Mouse (Mus musculus) embryonic facial prominence, embryonic 11.5 days (tissue): ENCODE results near the gene Ankmy1. TPM values are rescaled to one million over a fixed set of nuclear protein-coding genes. Genes with fewer than 3 reads are reported as not detected.

Experiments
- ATAC-seq: fragments of 200-750 bp; cut with Nextera tagmentation; replicated peaks from 2 replicates; pipeline ENCODE4 v1.8.0; 2017; ENCODE audit warnings: low read depth; ENCODE audit not compliant: insufficient number of reproducible peaks, low FRiP score, low TSS enrichment
- DNase-seq: peaks from one replicate; pipeline ENCODE4 v3.0.0-alpha.2; 2015; ENCODE audit warnings: low spot score
- H3K27ac ChIP-seq: fragments of 300-500 bp; sonication (generic); replicated peaks from 2 replicates; pipeline ENCODE4 v1.5.1; 2014; ENCODE audit warnings: mild to moderate bottlenecking, low read depth, low read length, control low read depth
- H3K27me3 ChIP-seq: fragments of 300-500 bp; sonication (generic); 2 replicates; pipeline ENCODE4 v1.6.1; 2014; ENCODE audit warnings: mild to moderate bottlenecking, low read length, moderate library complexity, mixed read lengths; ENCODE audit not compliant: control insufficient read depth, insufficient read depth
- H3K36me3 ChIP-seq: fragments of 300-500 bp; sonication (generic); replicated peaks from 2 replicates; pipeline ENCODE4 v1.6.1; 2014; ENCODE audit warnings: low read depth, mild to moderate bottlenecking, low read length, moderate library complexity, mixed read lengths; ENCODE audit not compliant: control insufficient read depth, insufficient read depth
- H3K4me1 ChIP-seq: fragments of 300-500 bp; sonication (generic); 2 replicates; pipeline ENCODE4 v1.6.1; 2014; ENCODE audit warnings: low read length, mixed read lengths; ENCODE audit not compliant: control insufficient read depth, insufficient read depth
- H3K4me2 ChIP-seq: fragments of 300-500 bp; sonication (generic); 2 replicates; pipeline ENCODE4 v1.6.1; 2014; ENCODE audit warnings: low read depth, mild to moderate bottlenecking, control low read depth, low read length, moderate library complexity
- H3K4me3 ChIP-seq: fragments of 300-500 bp; sonication (generic); 2 replicates; pipeline ENCODE4 v1.5.1; 2014; ENCODE audit warnings: low read depth, low read length, control low read depth
- H3K9ac ChIP-seq: fragments of 300-500 bp; sonication (generic); replicated peaks from 2 replicates; pipeline ENCODE4 v1.6.1; 2014; ENCODE audit warnings: mild to moderate bottlenecking, control low read depth, low read length
- H3K9me3 ChIP-seq: fragments of 300-500 bp; sonication (generic); replicated peaks from 2 replicates; pipeline ENCODE4 v1.6.1; 2016; ENCODE audit warnings: mild to moderate bottlenecking, low read length, inconsistent platforms, mixed read lengths; ENCODE audit not compliant: control insufficient read depth
- WGBS: fragments of 180-500 bp; shearing (Covaris S2); extraction: QIAGEN DNeasy Blood & Tissue Kit; methylation state at CpG from one replicate; pipeline ENCODE4 v1.1.7; 2014; 5-methylcytosine and 5-hydroxymethylcytosine counted together
- polyA plus RNA-seq: library from polyadenylated mRNA; unstranded; fragments of >200 nt; fragmentation: Nextera tagmentation; extraction: Ambion mirVana; gene quantifications from 2 replicates; pipeline ENCODE4 v1.2.1, GENCODE M21; 2014

The Ankmy1 gene
- polyA plus RNA-seq, 1 experiment from 2014 or later, result 0.67 TPM

GRCm38 (mm10) chr1:92839211-92839610 is 63.5 kb downstream of the Ankmy1 start:
- DNase-seq (no peak), ATAC-seq (no peak)
- WGBS, result 75% methylated on average over 7 of the region's 7 CpGs
- Histone ChIP-seq H3K4me2 (no peak overlapping the region), H3K27ac (no peak overlapping the region), H3K9me3 (no peaks in the 10 kb centered on the region), H3K4me3 (no peak overlapping the region), H3K4me1 (no peaks in the 10 kb centered on the region), H3K36me3 (no peaks in the 10 kb centered on the region), H3K27me3 (no peaks in the 10 kb centered on the region), H3K9ac (no peak overlapping the region)

DNA sequence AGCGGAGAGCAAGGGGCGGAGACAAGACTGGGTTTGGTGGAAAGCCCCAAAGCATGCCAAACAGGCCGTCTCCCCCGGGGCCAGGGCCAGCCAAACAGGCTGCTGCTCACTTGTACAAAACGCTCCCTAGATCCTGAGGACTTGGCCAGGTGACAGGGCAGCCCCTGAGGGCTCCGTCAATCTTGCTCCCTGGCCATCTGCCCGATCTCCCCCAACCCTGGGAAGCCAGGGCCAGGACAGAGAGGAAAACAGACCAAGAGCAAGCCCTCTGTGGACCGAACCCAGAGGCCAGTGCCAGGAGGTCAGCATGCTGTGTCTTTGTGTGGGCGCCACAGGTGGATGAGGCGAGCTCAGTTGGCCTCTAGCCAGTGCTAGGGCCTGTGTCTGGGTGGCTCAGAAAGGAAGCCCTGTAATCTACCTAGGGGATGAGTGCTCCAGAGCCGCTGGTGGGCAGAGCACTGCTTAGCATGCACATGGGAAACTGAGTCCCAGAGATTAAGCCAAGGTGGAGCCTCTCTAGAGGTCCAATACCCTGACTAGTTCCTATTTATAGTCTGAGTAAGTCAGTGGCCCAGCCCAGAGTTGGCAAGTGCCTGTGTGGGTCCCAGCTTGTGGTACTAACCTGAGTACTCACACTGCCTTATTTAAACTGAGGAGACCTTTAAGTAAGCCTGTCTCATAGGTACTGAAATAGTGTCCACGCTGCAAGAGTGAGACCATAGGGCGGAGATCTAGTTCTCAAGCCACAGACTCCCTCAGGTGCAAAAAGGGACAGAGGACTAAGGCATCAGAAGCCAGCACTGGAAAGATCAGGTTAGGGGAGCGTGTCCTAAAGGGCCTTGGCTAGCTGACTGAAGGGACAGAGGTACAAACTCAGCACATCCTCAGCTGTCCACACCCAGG is 64.5 kb downstream of the Ankmy1 start:
- ATAC-seq (no peak), DNase-seq (no peak)
- H3K27ac ChIP-seq, result no peak overlapping the region
- peaks cover under 1% of the 10 kb centered on the region; the same call in 1 of the 2 replicates for H3K4me1 ChIP-seq
- no peak overlapping the region for H3K4me3 ChIP-seq
- no peak overlapping the region for H3K4me2 ChIP-seq
- H3K9ac ChIP-seq, result no peak overlapping the region
- H3K36me3 ChIP-seq, result no peaks in the 10 kb centered on the region
- no peaks in the 10 kb centered on the region for H3K27me3 ChIP-seq
- H3K9me3 ChIP-seq, result no peaks in the 10 kb centered on the region
- 74% methylated on average over 14 of the region's 14 CpGs for WGBS

- Histone ChIP-seq H3K4me1 (peaks cover 5% of the 10 kb centered on the region), H3K27ac (no peak overlapping the region), H3K4me3 (no peak overlapping the region), H3K36me3 (no peaks in the 10 kb centered on the region), H3K9ac (no peak overlapping the region), H3K9me3 (no peaks in the 10 kb centered on the region), H3K27me3 (no peaks in the 10 kb centered on the region), H3K4me2 (no peak overlapping the region; the same call in 1 of the 2 replicates)
- ATAC-seq (peak; percentile 7; the same call in 1 of the 2 replicates), DNase-seq (peak; percentile 92)
- WGBS, result 69% methylated on average over 7 of the region's 7 CpGs
Measured at GRCm38 (mm10) chr1:92833987-92834706, 68.6 kb downstream of the Ankmy1 start.

DNA sequence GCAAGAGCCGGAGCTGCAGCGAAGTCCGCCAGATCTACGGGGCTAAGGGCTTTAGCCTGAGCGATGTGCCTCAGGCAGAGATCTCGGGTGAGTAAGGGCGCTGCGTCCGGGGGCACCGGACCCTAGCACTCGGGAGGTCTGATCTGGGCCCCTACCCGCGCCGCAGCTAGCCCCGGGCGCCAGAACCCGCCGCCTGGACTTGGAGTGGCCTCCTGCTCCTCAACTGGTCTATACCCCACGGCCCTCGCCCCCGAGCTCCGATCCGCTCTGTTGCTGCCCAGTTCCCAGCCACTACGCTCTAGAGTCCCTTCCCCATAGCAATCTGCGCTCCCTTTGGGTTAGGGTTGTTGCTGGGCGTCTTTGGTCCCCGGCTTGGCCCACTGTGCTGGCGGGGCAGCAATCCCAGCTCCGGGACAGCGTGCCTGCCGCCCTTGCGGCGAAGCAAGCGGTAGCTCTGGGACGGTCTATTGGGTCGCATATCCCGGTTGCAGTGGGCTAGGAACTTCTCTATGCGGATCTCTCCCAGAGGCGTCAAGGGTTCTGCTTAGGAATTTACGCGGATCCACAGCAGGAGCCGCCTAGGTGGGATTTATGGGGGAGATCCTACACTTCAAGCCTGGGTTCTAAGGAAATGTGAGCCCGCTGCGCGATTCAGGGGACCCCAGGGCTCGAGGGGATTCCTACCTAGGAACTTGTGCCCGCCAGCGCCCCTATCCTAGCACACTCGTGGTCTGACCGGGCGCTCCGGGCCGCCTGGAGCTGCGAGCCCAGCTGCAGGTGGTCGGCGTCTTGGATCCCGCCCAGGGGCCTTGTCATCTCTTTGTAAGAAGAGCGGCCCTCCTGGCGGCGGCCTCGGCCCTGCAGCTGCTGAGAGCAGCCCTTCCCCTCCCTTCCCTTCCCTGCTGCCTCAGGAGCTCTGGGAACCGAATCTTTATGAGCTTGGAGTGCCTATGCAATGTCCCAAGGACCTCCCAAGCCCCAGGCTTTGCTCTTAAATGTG is 70.4 kb downstream of the Ankmy1 start:
- H3K9me3 ChIP-seq, result no peaks in the 10 kb centered on the region
- WGBS, result under 1% methylated on average over 62 of the region's 62 CpGs
- peak overlapping the region; percentile 92 for H3K4me3 ChIP-seq
- H3K27ac ChIP-seq, result peak overlapping the region; percentile 81
- H3K27me3 ChIP-seq, result no peaks in the 10 kb centered on the region
- DNase-seq (peak; percentile 87), ATAC-seq (peak; percentile 24)
- peak overlapping the region; percentile 77 for H3K4me2 ChIP-seq
- no peaks in the 10 kb centered on the region for H3K36me3 ChIP-seq
- peak overlapping the region; percentile 94 for H3K9ac ChIP-seq
- peaks cover 5% of the 10 kb centered on the region for H3K4me1 ChIP-seq

DNA sequence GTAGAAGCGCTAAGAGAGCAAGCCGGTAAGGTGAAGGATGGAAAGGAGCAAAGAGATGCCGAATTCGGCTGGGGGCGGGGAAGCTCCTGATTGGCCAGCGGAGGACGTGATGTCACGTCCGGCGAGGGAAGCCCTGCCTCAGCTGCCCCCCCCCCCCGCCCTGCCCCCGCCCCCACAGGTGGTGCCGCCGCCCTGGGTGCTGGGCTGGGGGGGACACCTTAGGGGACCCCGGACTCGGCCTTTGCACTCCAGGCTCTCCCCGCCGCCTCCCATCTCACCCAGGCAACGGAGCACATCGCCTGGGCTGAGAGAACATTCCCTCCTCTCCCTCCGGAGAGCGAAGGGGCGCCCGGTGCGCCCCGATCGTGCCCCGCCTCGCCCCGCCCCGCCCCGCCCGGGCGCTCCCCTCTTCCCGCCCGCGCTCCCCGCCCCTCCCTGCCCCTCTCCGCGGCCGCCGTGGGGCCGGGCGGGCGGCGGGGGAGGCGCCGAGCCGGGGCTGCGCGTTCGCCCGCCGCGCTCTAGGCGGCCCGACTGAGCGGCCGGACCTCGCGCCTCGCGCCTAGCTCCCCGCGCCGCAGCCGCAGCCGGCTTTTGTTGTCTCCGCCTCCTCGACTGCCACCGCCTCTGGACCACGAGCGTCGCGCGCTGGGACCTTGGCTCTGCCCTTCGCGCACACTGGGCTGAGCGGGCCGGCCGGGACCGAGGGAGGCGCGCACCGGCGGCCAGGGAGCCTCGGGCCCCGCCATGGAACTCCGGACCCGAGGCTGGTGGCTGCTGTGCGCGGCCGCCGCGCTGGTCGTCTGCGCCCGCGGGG is 71.3 kb downstream of the Ankmy1 start, which contains the start of gene Gpc1:
Gene Gpc1 (plus strand): TSS at position 458 of the 814 bp plus-strand sequence.
- H3K4me2 ChIP-seq, result peak within 1 kb of the TSS; percentile 77
- H3K27me3 ChIP-seq, result no peaks in the 10 kb centered on the region
- H3K9ac ChIP-seq, result peak within 1 kb of the TSS; percentile 94
- H3K36me3 ChIP-seq, result no peaks in the 10 kb centered on the region
- DNase-seq (peak; percentile 92), ATAC-seq (peak; percentile 64)
- H3K4me1 ChIP-seq, result peaks cover 5% of the 10 kb centered on the region
- H3K4me3 ChIP-seq, result peak within 1 kb of the TSS; percentile 92
- peak within 1 kb of the TSS; percentile 81 for H3K27ac ChIP-seq
- WGBS, result 0% methylated on average over 43 of the region's 99 CpGs
- H3K9me3 ChIP-seq, result no peaks in the 10 kb centered on the region

DNA sequence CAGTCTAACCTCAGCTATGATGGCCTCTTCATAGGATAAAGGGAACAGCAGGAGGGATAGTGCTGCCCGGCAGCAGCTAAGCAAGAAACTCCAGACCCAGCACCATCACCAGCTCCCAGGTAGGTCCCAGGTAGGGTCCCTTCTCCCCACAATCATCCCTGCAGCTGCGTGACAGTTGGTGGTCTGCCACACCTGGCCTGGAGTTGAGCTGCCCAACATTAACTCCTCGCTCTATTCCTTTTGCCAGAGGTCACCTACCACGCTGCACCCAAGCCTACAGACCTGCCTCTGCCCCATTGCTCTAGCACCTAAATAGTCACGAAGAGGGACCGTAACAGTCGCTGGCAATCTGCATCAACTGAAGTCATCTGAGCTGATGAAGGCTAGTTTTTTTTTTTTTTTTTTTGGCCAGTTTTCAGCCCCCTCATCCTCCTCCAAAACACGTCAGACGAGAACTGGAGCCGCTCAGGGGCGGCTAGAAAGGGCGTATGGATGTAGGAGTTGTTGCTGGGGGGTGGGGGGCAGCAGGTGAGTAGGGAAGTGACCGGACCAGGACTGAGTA is 72.0 kb downstream of the Ankmy1 start:
- WGBS, result 5% methylated on average over 13 of the region's 13 CpGs
- Histone ChIP-seq H3K4me1 (peaks cover 5% of the 10 kb centered on the region), H3K27me3 (no peaks in the 10 kb centered on the region), H3K9me3 (no peaks in the 10 kb centered on the region), H3K4me2 (peak overlapping the region; percentile 77), H3K9ac (peak overlapping the region; percentile 94), H3K4me3 (peak overlapping the region; percentile 92), H3K27ac (peak overlapping the region; percentile 81), H3K36me3 (no peaks in the 10 kb centered on the region)
- no peak for DNase-seq
- no peak for ATAC-seq
